Mouse (Mus musculus) midbrain, postnatal 0 days (tissue): ENCODE measurements at regions not wholly inside any gene's neighbourhood (a gene's known extent, or its start where the extent isn't known, plus 50 kb on each side); places are given as distances from the start of the nearest gene placed in this dataset.
A peak's percentile ranks its signal among the peaks of the same experiment; 100 is the strongest.

Experiments used
- ATAC-seq: fragments of 200-750 bp; cut with Nextera tagmentation; 2 replicates; pipeline ENCODE4 v1.8.0; 2017; ENCODE audit warnings: moderate number of reproducible peaks, mild to moderate bottlenecking, moderate TSS enrichment, moderate library complexity; ENCODE audit not compliant: low FRiP score
- DNase-seq: peaks from one replicate; pipeline ENCODE4 v3.0.0-alpha.2; 2015; ENCODE audit warnings: low spot score
- H3K27ac ChIP-seq: fragments of 300-500 bp; sonication (generic); 2 replicates; pipeline ENCODE4 v1.5.1; 2014; ENCODE audit warnings: low read depth, mild to moderate bottlenecking, low read length, mixed read lengths
- H3K27me3 ChIP-seq: fragments of 300-500 bp; sonication (generic); 2 replicates; pipeline ENCODE4 v1.6.1; 2014; ENCODE audit warnings: low read length, control low read depth, mixed read lengths; ENCODE audit not compliant: insufficient read depth
- H3K36me3 ChIP-seq: fragments of 300-500 bp; sonication (generic); 2 replicates; pipeline ENCODE4 v1.6.1; 2014; ENCODE audit warnings: low read length, control low read depth, mixed read lengths; ENCODE audit not compliant: insufficient read depth
- H3K4me1 ChIP-seq: fragments of 300-500 bp; sonication (generic); 2 replicates; pipeline ENCODE4 v1.6.1; 2014; ENCODE audit warnings: mild to moderate bottlenecking, control low read depth, antibody characterized with exemption, low read length, mixed read lengths; ENCODE audit not compliant: insufficient read depth
- H3K4me2 ChIP-seq: fragments of 300-500 bp; sonication (generic); 2 replicates; pipeline ENCODE4 v1.6.1; 2014; ENCODE audit warnings: low read depth, mild to moderate bottlenecking, low read length, mixed read lengths; ENCODE audit not compliant: poor library complexity, severe bottlenecking
- H3K4me3 ChIP-seq: fragments of 300-500 bp; sonication (generic); 2 replicates; pipeline ENCODE4 v1.5.1; 2014; ENCODE audit warnings: low read depth, mild to moderate bottlenecking, low read length, moderate library complexity
- H3K9ac ChIP-seq: fragments of 300-500 bp; sonication (generic); replicated peaks from 2 replicates; pipeline ENCODE4 v1.6.1; 2014; ENCODE audit warnings: mild to moderate bottlenecking, low read length, moderate library complexity, mixed read lengths; ENCODE audit not compliant: poor library complexity, severe bottlenecking
- H3K9me3 ChIP-seq: fragments of 300-500 bp; sonication (generic); 2 replicates; pipeline ENCODE4 v1.6.1; 2016; ENCODE audit warnings: low read length, control low read depth
- CTCF ChIP-seq: IDR thresholded peaks from 2 replicates; pipeline ENCODE4 v1.5.1; 2016; ENCODE audit warnings: antibody characterized with exemption, mild to moderate bottlenecking
- WGBS: fragments of 180-500 bp; shearing (Covaris S2); extraction: QIAGEN DNeasy Blood & Tissue Kit; methylation state at CpG from one replicate; pipeline ENCODE4 v1.1.7; 2014; 5-methylcytosine and 5-hydroxymethylcytosine counted together

- no peaks in the 10 kb centered on the region for H3K36me3 ChIP-seq
- DNase-seq (no peak), ATAC-seq (no peak)
- H3K9ac ChIP-seq, result no peak overlapping the region
- no peaks in the 10 kb centered on the region for H3K27me3 ChIP-seq
- no peaks in the 10 kb centered on the region for H3K4me1 ChIP-seq
- 93% methylated on average over 5 of the region's 5 CpGs for WGBS
- H3K4me3 ChIP-seq, result no peak overlapping the region
- H3K4me2 ChIP-seq, result no peak overlapping the region
- H3K9me3 ChIP-seq, result no peaks in the 10 kb centered on the region
- no peak overlapping the region for H3K27ac ChIP-seq
- no peak for TF ChIP-seq CTCF
Measured at GRCm38 (mm10) chr5:68572816-68573215, 541.2 kb downstream of the Grxcr1 start.

GRCm38 (mm10) chr5:68575827-68576226 lies 544.2 kb downstream of the Grxcr1 start:
- Histone ChIP-seq H3K4me1 (no peaks in the 10 kb centered on the region), H3K36me3 (no peaks in the 10 kb centered on the region), H3K27me3 (no peaks in the 10 kb centered on the region), H3K9ac (no peak overlapping the region), H3K9me3 (no peaks in the 10 kb centered on the region), H3K4me2 (no peak overlapping the region), H3K27ac (no peak overlapping the region), H3K4me3 (no peak overlapping the region)
- DNase-seq, result no peak
- ATAC-seq, result no peak
- no peak for TF ChIP-seq CTCF

- WGBS, result 89% methylated on average over 1 of the region's 1 CpGs
- TF ChIP-seq CTCF, result no peak
- no peak for DNase-seq
Measured at GRCm38 (mm10) chr5:68578496-68578895, 546.9 kb downstream of the Grxcr1 start.

GRCm38 (mm10) chr5:68592423-68592822 lies 560.8 kb downstream of the Grxcr1 start:
- DNase-seq (no peak), ATAC-seq (no peak)
- H3K4me1 ChIP-seq, result no peaks in the 10 kb centered on the region
- no peak for TF ChIP-seq CTCF
- H3K9ac ChIP-seq, result no peak overlapping the region
- H3K4me3 ChIP-seq, result no peak overlapping the region
- no peak overlapping the region for H3K4me2 ChIP-seq
- H3K27me3 ChIP-seq, result no peaks in the 10 kb centered on the region
- no peaks in the 10 kb centered on the region for H3K9me3 ChIP-seq
- H3K27ac ChIP-seq, result no peak overlapping the region
- 81% methylated on average over 3 of the region's 3 CpGs for WGBS
- no peaks in the 10 kb centered on the region for H3K36me3 ChIP-seq

More at GRCm38 (mm10) chr5:68578496-68578895, 546.9 kb downstream of the Grxcr1 start:
- no peaks in the 10 kb centered on the region for H3K9me3 ChIP-seq
- no peak overlapping the region for H3K27ac ChIP-seq
- no peaks in the 10 kb centered on the region for H3K36me3 ChIP-seq
- H3K27me3 ChIP-seq, result no peaks in the 10 kb centered on the region
- H3K4me1 ChIP-seq, result no peaks in the 10 kb centered on the region
- no peak overlapping the region for H3K4me3 ChIP-seq
- no peak for ATAC-seq
- no peak overlapping the region for H3K4me2 ChIP-seq
- H3K9ac ChIP-seq, result no peak overlapping the region

GRCm38 (mm10) chr5:68618451-68618850 lies 586.8 kb downstream of the Grxcr1 start:
- Histone ChIP-seq H3K36me3 (no peaks in the 10 kb centered on the region), H3K4me1 (no peaks in the 10 kb centered on the region), H3K9ac (no peak overlapping the region), H3K9me3 (no peaks in the 10 kb centered on the region), H3K27ac (no peak overlapping the region), H3K4me3 (no peak overlapping the region), H3K4me2 (no peak overlapping the region), H3K27me3 (no peaks in the 10 kb centered on the region)
- no peak for DNase-seq
- TF ChIP-seq CTCF, result no peak
- no peak for ATAC-seq

GRCm38 (mm10) chr5:68635400-68635799 lies 603.8 kb downstream of the Grxcr1 start:
- H3K4me1 ChIP-seq, result no peaks in the 10 kb centered on the region
- H3K36me3 ChIP-seq, result no peaks in the 10 kb centered on the region
- DNase-seq (peak; percentile 5), ATAC-seq (no peak)
- no peak overlapping the region for H3K4me2 ChIP-seq
- H3K27ac ChIP-seq, result no peak overlapping the region
- TF ChIP-seq CTCF, result no peak
- H3K9ac ChIP-seq, result no peak overlapping the region
- no peaks in the 10 kb centered on the region for H3K9me3 ChIP-seq
- 83% methylated on average over 3 of the region's 3 CpGs for WGBS
- no peaks in the 10 kb centered on the region for H3K27me3 ChIP-seq
- no peak overlapping the region for H3K4me3 ChIP-seq
